ENCODE assay signal across 9 mouse cellular contexts in genomic region chr1:80722647-80723046, GRCm38 (mm10). TPM values are rescaled to one million over a fixed set of nuclear protein-coding genes. Genes with fewer than 3 reads are reported as not detected.
DNase-seq lines count a peak whose midpoint lies in the region; ATAC-seq lines count a peak whose summit lies in the region.
"Had no signal": no experiment of that assay in that cellular context is flagged by ENCODE, and none has a peak within 500 bp of the region (broad histone marks: within the 10 kb centered on the region; RNA-seq: fewer than 3 reads in every experiment).

No protein-coding gene starts in this region.

- ATAC-seq in heart, embryonic 12.5 days (ENCODE audit: insufficient number of reproducible peaks, low FRiP score): no peak

- H3K4me2 ChIP-seq in heart, embryonic 12.5 days: no peak overlapping the region
- H3K4me2 ChIP-seq: stomach, embryonic 15.5 days had no signal

- H3K27ac ChIP-seq in heart, embryonic 12.5 days (ENCODE audit: poor library complexity, severe bottlenecking): no peak overlapping the region
- H3K27ac ChIP-seq: stomach, embryonic 15.5 days had no signal

- H3K9me3 ChIP-seq in heart, embryonic 12.5 days (replicated peaks): no peaks in the 10 kb centered on the region
- H3K9me3 ChIP-seq: stomach, embryonic 15.5 days had no signal

- H3K4me3 ChIP-seq in heart, embryonic 12.5 days: no peak overlapping the region
- H3K4me3 ChIP-seq: stomach, embryonic 15.5 days had no signal

- no peaks in the 10 kb centered on the region for H3K36me3 ChIP-seq in heart, embryonic 12.5 days
- H3K36me3 ChIP-seq: stomach, embryonic 15.5 days had no signal

- 18% methylated on average over 4 of the region's 4 CpGs for WGBS in heart, embryonic 12.5 days

- peak; percentile 90 for DNase-seq in heart, adult 11 months
- DNase-seq in CD4-positive helper T cell, adult 2 months (ENCODE audit: low read depth, low spot score): peak; percentile 82
- peak; percentile 72 to 80 for DNase-seq in adrenal gland, postnatal 36 days
- peak; percentile 52 for DNase-seq in gastrocnemius, postnatal 14 days
- DNase-seq in left cerebral cortex, postnatal 14 days (ENCODE audit: low spot score in 2 of 2): peak; percentile 15 to 50
- peak; percentile 31 for DNase-seq in right cerebral cortex, adult 18-20 months
- DNase-seq in thymus, postnatal 36 days: peak; percentile 61 to 71

- no peaks in the 10 kb centered on the region for H3K27me3 ChIP-seq in heart, embryonic 12.5 days (replicated peaks)
- H3K27me3 ChIP-seq: stomach, embryonic 15.5 days had no signal

- no peak overlapping the region for H3K9ac ChIP-seq in heart, embryonic 12.5 days
- H3K9ac ChIP-seq: stomach, embryonic 15.5 days had no signal

- intact Hi-C loops in gastrocnemius, postnatal 14 days (cut with DNase I; ENCODE audit: low total_unique reads): no loop called here
- intact Hi-C loops in left cerebral cortex, postnatal 14 days (cut with DNase I): loop anchor here (10.0 kb wide), 3 partner anchors 138 to 538 kb away; no protein-coding TSS in a partner anchor

- H3K4me1 ChIP-seq in heart, embryonic 12.5 days (replicated peaks): 0 out of 2 replicates have a peak, but pooled peaks cover 4% of the 10 kb centered on the region
- H3K4me1 ChIP-seq: stomach, embryonic 15.5 days had no signal

RNA-seq across cellular contexts. Expression of gene Dock10, which starts 35.7 kb away (rescaled TPM):
- 4.0 and 4.3 TPM in 2 replicates for polyA plus RNA-seq in heart, embryonic 12.5 days (2016; fragmentation: Nextera tagmentation; extraction: Ambion mirVana)
- total RNA-seq in adrenal gland, postnatal 36 days (2021): 10 to 100 TPM; 16.1 to 16.3 TPM
- total RNA-seq in gastrocnemius, postnatal 14 days (2021): 1 to 10 TPM; 7.3 to 8.0 TPM
- total RNA-seq in left cerebral cortex, postnatal 14 days (2021): 10 to 100 TPM; 19.1 to 23.3 TPM

Comparison
In these comparisons a context has a peak if more than half of its experiments do, and no peak if none do; other contexts are left out.
1. DNase-seq: peak in every context shown above with its lines; median percentile 90 in heart, adult 11 months; 82 in CD4-positive helper T cell, adult 2 months; 76 in adrenal gland, postnatal 36 days; 66 in thymus, postnatal 36 days; 52 in gastrocnemius, postnatal 14 days; 32 in left cerebral cortex, postnatal 14 days; 31 in right cerebral cortex, adult 18-20 months.